10 mouse cellular contexts compared by ENCODE assay signal in genomic region chr19:28298669-28299068, GRCm38 (mm10).
A peak's percentile ranks its signal among the peaks of the same experiment; 100 is the strongest.
DNase-seq lines count a peak whose midpoint lies in the region; ATAC-seq and TF ChIP-seq lines count a peak whose summit lies in the region.
"Had no signal": no experiment of that assay in that cellular context is flagged by ENCODE, and none has a peak within 500 bp of the region (broad histone marks: within the 10 kb centered on the region; RNA-seq: fewer than 3 reads in every experiment).

No protein-coding gene starts in this region.

- TF ChIP-seq POLR2A in cerebellum, adult 2 months (IDR thresholded peaks at IDR 0.05; ENCODE audit: borderline replicate concordance, insufficient read depth, low read length) = no peak

- H3K4me2 ChIP-seq in neural tube, embryonic 15.5 days = no peak overlapping the region

- H3K4me1 ChIP-seq in cerebellum, adult 2 months (ENCODE audit: control insufficient read depth, insufficient read depth, low read length) = 0 out of 2 replicates have a peak, but pooled peaks cover 4% of the 10 kb centered on the region
- 0 out of 2 replicates have a peak, but pooled peaks cover 4% of the 10 kb centered on the region for H3K4me1 ChIP-seq in neural tube, embryonic 15.5 days
- H3K4me1 ChIP-seq: megakaryocyte, embryonic 14.5 days had no signal

- H3K36me3 ChIP-seq in neural tube, embryonic 15.5 days = no peaks in the 10 kb centered on the region

- H3K9ac ChIP-seq in neural tube, embryonic 15.5 days (replicated peaks) = no peak overlapping the region

- no peaks in the 10 kb centered on the region for H3K27me3 ChIP-seq in cerebellum, adult 2 months (ENCODE audit: control insufficient read depth, insufficient read depth, low read length)
- no peaks in the 10 kb centered on the region for H3K27me3 ChIP-seq in neural tube, embryonic 15.5 days (replicated peaks)
- H3K27me3 ChIP-seq: megakaryocyte, embryonic 14.5 days had no signal

- no peak for TF ChIP-seq CTCF in cerebellum, adult 2 months (IDR thresholded peaks at IDR 0.05; ENCODE audit: borderline replicate concordance, insufficient read depth, low read depth, low read length)

- H3K4me3 ChIP-seq in cerebellum, adult 2 months (replicated peaks; ENCODE audit: insufficient read depth, low read depth, low read length) = no peak overlapping the region
- no peak overlapping the region for H3K4me3 ChIP-seq in neural tube, embryonic 15.5 days (replicated peaks)
- H3K4me3 ChIP-seq: gastrocnemius, adult 2 months; megakaryocyte, embryonic 14.5 days had no signal

- no peak; the same call in 1 of the 2 replicates for ATAC-seq in neural tube, embryonic 15.5 days (ENCODE audit: low FRiP score)

- WGBS in cerebellum, adult 2 months = 54% methylated on average over 9 of the region's 9 CpGs
- 72% methylated on average over 9 of the region's 9 CpGs for whole genome bisulfite sequencing in neural tube, embryonic 15.5 days

- H3K9me3 ChIP-seq in neural tube, embryonic 15.5 days (replicated peaks) = no peaks in the 10 kb centered on the region

- no peak overlapping the region for H3K27ac ChIP-seq in cerebellum, adult 2 months (ENCODE audit: insufficient read depth, low read length)
- H3K27ac ChIP-seq in neural tube, embryonic 15.5 days (replicated peaks) = 0 out of 2 replicates have a peak overlapping the region, but pooled peaks have one; percentile 18
- H3K27ac ChIP-seq: gastrocnemius, adult 2 months had no signal

- DNase-seq in cerebellum, adult 2 months = peak; percentile 10 to 13
- no peak for DNase-seq in cerebellum, postnatal 4 days (ENCODE audit: low spot score in 2 of 2)
- no peak for DNase-seq in neural tube, embryonic 10.5 days (ENCODE audit: extremely low spot score, low spot score)
- DNase-seq in layer of hippocampus, adult 18-20 months (ENCODE audit: low spot score in 2 of 2) = peak; percentile 78 to 87
- peak; percentile 48 for DNase-seq in thymus, postnatal 0 days (ENCODE audit: low spot score)
- DNase-seq in heart, postnatal 4 days = no peak
- no peak for DNase-seq in gastrocnemius, postnatal 25 days
- DNase-seq: gastrocnemius, adult 2 months had no signal

Comparison
In these comparisons a context has a peak if more than half of its experiments do, and no peak if none do; other contexts are left out.
1. DNase-seq: peak in cerebellum, adult 2 months (2 of 2), layer of hippocampus, adult 18-20 months (2 of 2) and thymus, postnatal 0 days (single experiment); none in cerebellum, postnatal 4 days (0 of 2), neural tube, embryonic 10.5 days (single experiment), heart, postnatal 4 days (single experiment) and gastrocnemius, postnatal 25 days (single experiment).